Mouse (Mus musculus): Measurements from ENCODE around the gene Kif1bp.
"Not testable (repeated sequence)": the region's sequence is repeated elsewhere in the genome, so short reads cannot be mapped to it uniquely, and the experiment has no call there.

Kif1bp gene

GRCm38 (mm10) chr10:62578338-62579100, at the start of gene Kif1bp:
Kif1bp (minus strand) TSS chr10:62578457.
- peak; percentile 92 to 93 for DNase-seq (ENCODE audit: low spot score in 2 of 2)

GRCm38 (mm10) chr10:62604161-62604560, 25.9 kb upstream of the Kif1bp start:
- DNase-seq (ENCODE audit: low spot score in 2 of 2) = no peak

GRCm38 (mm10) chr10:62603233-62604030, 25.2 kb upstream of the Kif1bp start:
- no peak for DNase-seq (ENCODE audit: low spot score in 2 of 2)

GRCm38 (mm10) chr10:62602177-62603040, 24.2 kb upstream of the Kif1bp start, which contains the start of gene Ddx21:
Ddx21 (minus strand) TSS chr10:62602281.
- peak; percentile 67 to 80 for DNase-seq (ENCODE audit: low spot score in 2 of 2)

GRCm38 (mm10) chr10:62601833-62602176, 23.5 kb upstream of the Kif1bp start:
- no peak for DNase-seq (ENCODE audit: low spot score in 2 of 2)

- DNase-seq (ENCODE audit: low spot score in 2 of 2) = no peak
These were observed 23.0 kb upstream of the Kif1bp start for GRCm38 (mm10) chr10:62601053-62601791.

GRCm38 (mm10) chr10:62600056-62600455, 21.8 kb upstream of the Kif1bp start:
- no peak for DNase-seq (ENCODE audit: low spot score in 2 of 2)

GRCm38 (mm10) chr10:62599311-62599710, 21.1 kb upstream of the Kif1bp start:
- DNase-seq (ENCODE audit: low spot score in 2 of 2) = not testable (repeated sequence)

- no peak for DNase-seq (ENCODE audit: low spot score in 2 of 2)
These were observed 14.2 kb upstream of the Kif1bp start for GRCm38 (mm10) chr10:62592496-62592895.

- peak; percentile 77 to 87 for DNase-seq (ENCODE audit: low spot score in 2 of 2)
These were observed 11.9 kb upstream of the Kif1bp start for GRCm38 (mm10) chr10:62590200-62590599.

GRCm38 (mm10) chr10:62588616-62589015, 10.4 kb upstream of the Kif1bp start:
- DNase-seq (ENCODE audit: low spot score in 2 of 2) = no peak

GRCm38 (mm10) chr10:62583245-62583644, 5.0 kb upstream of the Kif1bp start:
- no peak for DNase-seq (ENCODE audit: low spot score in 2 of 2)

GRCm38 (mm10) chr10:62582701-62583100, 4.4 kb upstream of the Kif1bp start:
- DNase-seq (ENCODE audit: low spot score in 2 of 2) = no peak

GRCm38 (mm10) chr10:62582263-62582662, 4.0 kb upstream of the Kif1bp start:
- DNase-seq (ENCODE audit: low spot score in 2 of 2) = no peak

- not testable (repeated sequence) for DNase-seq (ENCODE audit: low spot score in 2 of 2)
These were observed 872 bp upstream of the Kif1bp start for GRCm38 (mm10) chr10:62579129-62579528.

- DNase-seq (ENCODE audit: low spot score in 2 of 2) = no peak
These were observed 452 bp downstream of the Kif1bp start for GRCm38 (mm10) chr10:62577673-62578337.

- no peak for DNase-seq (ENCODE audit: low spot score in 2 of 2)
These were observed 3.3 kb downstream of the Kif1bp start for GRCm38 (mm10) chr10:62575001-62575400.

- DNase-seq (ENCODE audit: low spot score in 2 of 2) = no peak
These were observed 8.0 kb downstream of the Kif1bp start for GRCm38 (mm10) chr10:62570126-62570871.

- DNase-seq (ENCODE audit: low spot score in 2 of 2) = no peak
These were observed 9.4 kb downstream of the Kif1bp start for GRCm38 (mm10) chr10:62568861-62569260.

- no peak for DNase-seq (ENCODE audit: low spot score in 2 of 2)
These were observed 20.5 kb downstream of the Kif1bp start for GRCm38 (mm10) chr10:62557736-62558135.

Measured in frontal cortex, postnatal 25 days (tissue).